Comparison of ENCODE assay signal across 33 mouse cellular contexts in genomic region chr16:79336016-79336415, GRCm38 (mm10).
"Had no signal": no experiment of that assay in that cellular context is flagged by ENCODE, and none has a peak within 500 bp of the region (broad histone marks: within the 10 kb centered on the region; RNA-seq: fewer than 3 reads in every experiment).

No protein-coding gene starts in this region.

- ATAC-seq: hindbrain, embryonic 16.5 days; hindbrain, postnatal 0 days; inflammation-experienced regulatory T-cells, adult 6 months; intestine, embryonic 15.5 days; intestine, embryonic 16.5 days; intestine, postnatal 0 days had no signal

- H3K27me3 ChIP-seq: heart, embryonic 13.5 days; heart, embryonic 15.5 days; hindbrain, embryonic 12.5 days; hindbrain, embryonic 13.5 days; hindbrain, embryonic 15.5 days; intestine, embryonic 15.5 days; kidney, embryonic 15.5 days had no signal

- H3K9ac ChIP-seq: heart, embryonic 13.5 days; heart, embryonic 15.5 days; hindbrain, embryonic 12.5 days; hindbrain, embryonic 13.5 days; hindbrain, embryonic 14.5 days; hindbrain, embryonic 15.5 days; intestine, embryonic 15.5 days; kidney, embryonic 15.5 days had no signal

- H3K36me3 ChIP-seq: heart, embryonic 13.5 days; heart, embryonic 15.5 days; hindbrain, embryonic 10.5 days; hindbrain, embryonic 12.5 days; hindbrain, embryonic 13.5 days; hindbrain, embryonic 15.5 days; intestine, embryonic 15.5 days; kidney, embryonic 15.5 days had no signal

- H3K4me1 ChIP-seq: heart, embryonic 13.5 days; heart, embryonic 15.5 days; hindbrain, embryonic 10.5 days; hindbrain, embryonic 12.5 days; hindbrain, embryonic 13.5 days; hindbrain, embryonic 15.5 days; intestine, embryonic 15.5 days; kidney, embryonic 15.5 days had no signal

- H3K4me2 ChIP-seq: heart, embryonic 13.5 days; heart, embryonic 15.5 days; hindbrain, embryonic 12.5 days; hindbrain, embryonic 13.5 days; hindbrain, embryonic 14.5 days; hindbrain, embryonic 15.5 days; intestine, embryonic 15.5 days; kidney, embryonic 15.5 days had no signal

- H3K4me3 ChIP-seq: heart, embryonic 13.5 days; heart, embryonic 15.5 days; hindbrain, embryonic 10.5 days; hindbrain, embryonic 12.5 days; hindbrain, embryonic 13.5 days; hindbrain, embryonic 15.5 days; intestine, embryonic 15.5 days; kidney, embryonic 15.5 days; layer of hippocampus, adult 2 months; left cerebral cortex, adult 2 months had no signal

- H3K27ac ChIP-seq: heart, embryonic 13.5 days; heart, embryonic 15.5 days; hindbrain, embryonic 10.5 days; hindbrain, embryonic 12.5 days; hindbrain, embryonic 13.5 days; hindbrain, embryonic 14.5 days; hindbrain, embryonic 15.5 days; hindbrain, postnatal 0 days; intestine, embryonic 15.5 days; kidney, embryonic 15.5 days; kidney, postnatal 0 days; layer of hippocampus, adult 2 months; left cerebral cortex, adult 2 months had no signal

- H3K9me3 ChIP-seq: heart, embryonic 13.5 days; heart, embryonic 15.5 days; hindbrain, embryonic 10.5 days; hindbrain, embryonic 12.5 days; hindbrain, embryonic 13.5 days; hindbrain, embryonic 15.5 days; intestine, embryonic 15.5 days; kidney, embryonic 15.5 days had no signal

- DNase-seq: heart, postnatal 10 days; heart, postnatal 14 days; heart, postnatal 36 days; heart, postnatal 4 days; kidney, adult 11 months; kidney, adult 18-20 months; kidney, adult 2 months; kidney, adult 8-10 months; kidney, adult 9 months; kidney, postnatal 10 days; kidney, postnatal 14 days; kidney, postnatal 25 days; kidney, postnatal 36 days; kidney, postnatal 4 days; layer of hippocampus, adult 9-11 months; layer of hippocampus, postnatal 36 days had no signal
